Mouse (Mus musculus) embryonic fibroblast, embryonic 13.5 days (primary cell): ENCODE measurements around the gene Syt2.

ENCODE experiments used
- CTCF ChIP-seq: IDR thresholded peaks from 2 replicates; pipeline ENCODE4 v1.5.1; 2011; ENCODE audit warnings: mild to moderate bottlenecking, control low read depth, low read length, moderate library complexity, borderline replicate concordance; ENCODE audit not compliant: insufficient read depth
- POLR2A ChIP-seq: IDR thresholded peaks from 2 replicates; pipeline ENCODE4 v1.6.1; 2011; ENCODE audit warnings: low read depth, mild to moderate bottlenecking, control low read depth, low read length, moderate library complexity

DNA sequence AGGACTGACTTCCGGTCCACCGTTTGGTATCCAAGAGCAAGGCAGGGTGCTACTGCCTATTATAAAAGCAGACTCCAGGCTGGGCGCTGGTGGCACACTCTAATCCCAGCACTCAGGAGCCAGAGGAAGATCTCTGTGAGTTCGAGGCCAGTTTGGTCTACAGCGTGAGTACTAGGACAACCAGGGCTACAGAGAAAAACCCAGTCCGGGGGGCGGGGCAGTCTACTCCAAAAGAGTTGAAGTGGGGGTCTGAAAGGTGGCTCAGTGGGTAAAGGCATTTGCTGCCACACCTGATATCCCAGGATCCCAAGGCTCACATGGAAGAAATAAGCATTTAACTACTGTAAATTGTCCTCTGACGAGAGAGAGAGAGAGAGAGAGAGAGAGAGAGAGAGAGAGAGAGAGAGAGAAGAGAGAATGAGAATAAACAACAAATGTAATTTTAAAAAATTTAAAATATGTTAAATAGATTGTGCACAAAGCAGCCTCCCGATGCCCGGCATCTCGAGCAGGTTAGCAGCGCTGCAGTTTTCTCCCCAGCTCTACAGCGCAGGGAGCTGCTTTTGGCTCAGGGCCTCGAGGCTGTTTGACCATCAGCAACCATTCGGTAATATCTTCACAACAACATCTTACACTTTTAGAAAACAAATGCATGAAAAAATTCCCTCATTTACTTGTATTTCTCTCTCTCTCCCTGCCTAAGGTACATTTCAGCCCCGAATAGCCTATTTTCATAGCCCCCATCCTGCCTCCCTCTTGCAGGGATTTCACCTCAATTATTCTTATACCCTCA, 873 bp upstream of the Syt2 start:
- TF ChIP-seq POLR2A (no peak), CTCF (no peak)
